Mouse (Mus musculus) layer of hippocampus, adult 9-11 months (tissue): Measurements from ENCODE around the gene Fabp2.
"Not testable (repeated sequence)": the region's sequence is repeated elsewhere in the genome, so short reads cannot be mapped to it uniquely, and the experiment has no call there.

Experiments used
- DNase-seq: peaks from one replicate; pipeline ENCODE4 v3.0.0; 2022

The Fabp2 gene

DNA sequence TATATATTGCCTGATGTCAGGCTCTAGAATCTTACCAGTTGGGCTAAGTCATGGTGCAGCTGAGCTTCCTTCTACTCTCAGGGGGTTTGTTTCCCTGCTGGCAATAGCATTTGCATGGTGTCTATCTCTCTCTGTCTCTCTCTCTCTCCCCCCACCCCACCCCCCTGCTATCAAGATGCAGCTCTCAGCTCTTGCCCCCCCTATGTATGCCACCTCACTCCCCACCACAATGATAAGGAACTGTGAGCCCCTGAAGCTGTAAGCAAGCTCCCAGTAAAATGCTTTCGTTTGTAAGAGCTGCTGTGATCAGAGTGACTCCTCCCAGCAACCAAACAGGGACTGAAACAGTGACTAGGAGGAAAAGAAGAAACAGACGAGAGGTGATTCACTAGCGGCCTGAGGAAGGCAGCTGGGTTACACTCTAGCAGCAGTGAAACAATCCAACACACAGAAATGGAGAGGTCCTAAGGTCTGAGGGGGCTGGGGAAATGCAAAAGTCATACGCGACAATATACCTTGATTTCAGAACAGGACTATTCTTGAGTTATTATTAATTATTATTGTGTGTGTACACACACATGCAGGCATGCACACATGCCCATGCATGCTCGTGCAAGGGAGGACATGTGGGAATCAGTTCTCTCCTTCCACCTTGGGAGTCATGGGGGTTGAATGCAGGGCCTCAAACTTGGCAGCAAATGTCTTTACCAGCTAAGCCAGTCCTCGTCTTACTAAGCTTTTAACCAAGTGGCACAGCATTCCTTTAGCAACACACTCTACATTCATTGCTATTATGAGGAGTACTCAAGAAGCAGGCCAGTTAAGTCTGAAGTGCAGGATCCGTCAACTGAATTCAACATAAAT is 25.9 kb downstream of the Fabp2 start:
- DNase-seq: no peak

GRCm38 (mm10) chr3:122921676-122922527 is 27.0 kb downstream of the Fabp2 start:
- no peak for DNase-seq

GRCm38 (mm10) chr3:122923147-122923546 is 28.3 kb downstream of the Fabp2 start:
- no peak for DNase-seq

- DNase-seq: peak; percentile 96
Measured at GRCm38 (mm10) chr3:122924009-122924914, 29.4 kb downstream of the Fabp2 start, which contains the start of gene 1810037I17Rik. Gene 1810037I17Rik (plus strand): TSS chr3:122924203.

GRCm38 (mm10) chr3:122929723-122930122 is 34.9 kb downstream of the Fabp2 start:
- DNase-seq: no peak

- no peak for DNase-seq
Measured at GRCm38 (mm10) chr3:122932466-122932865, 37.6 kb downstream of the Fabp2 start.

- not testable (repeated sequence) for DNase-seq
Measured at GRCm38 (mm10) chr3:122937176-122937575, 42.3 kb downstream of the Fabp2 start.

GRCm38 (mm10) chr3:122939215-122939614 is 44.3 kb downstream of the Fabp2 start:
- peak; percentile 14 for DNase-seq

DNA sequence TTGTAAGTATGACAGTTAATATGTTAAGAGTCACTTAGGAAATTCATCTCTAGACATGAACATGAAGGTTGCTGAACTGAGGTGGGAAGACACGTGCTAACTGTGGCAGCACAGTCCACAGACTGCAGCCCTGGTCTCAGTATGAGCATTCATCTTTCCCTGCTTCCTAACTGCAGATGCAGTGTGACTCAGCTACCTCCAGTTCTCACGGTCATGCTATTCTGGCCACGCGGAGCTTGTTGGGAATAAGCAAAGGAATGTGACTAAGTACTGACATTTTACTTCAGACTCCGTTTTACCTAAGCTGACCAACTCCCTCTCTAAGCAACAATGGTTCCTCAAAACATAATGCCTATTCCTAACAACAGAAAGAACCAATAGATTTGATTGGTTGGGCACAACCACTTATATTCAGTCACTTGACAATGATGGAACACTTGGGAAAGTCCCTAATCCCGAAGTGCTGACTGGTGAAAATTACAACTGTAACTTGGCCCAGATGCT is 48.6 kb downstream of the Fabp2 start:
- DNase-seq: no peak
